Mouse (Mus musculus): Measurements from ENCODE around the gene Ddx24.

Ddx24 gene

GRCm38 (mm10) chr12:103389982-103390381 is 35.6 kb downstream of the Ddx24 start:
- DNase-seq (ENCODE audit: low spot score): no peak

DNA sequence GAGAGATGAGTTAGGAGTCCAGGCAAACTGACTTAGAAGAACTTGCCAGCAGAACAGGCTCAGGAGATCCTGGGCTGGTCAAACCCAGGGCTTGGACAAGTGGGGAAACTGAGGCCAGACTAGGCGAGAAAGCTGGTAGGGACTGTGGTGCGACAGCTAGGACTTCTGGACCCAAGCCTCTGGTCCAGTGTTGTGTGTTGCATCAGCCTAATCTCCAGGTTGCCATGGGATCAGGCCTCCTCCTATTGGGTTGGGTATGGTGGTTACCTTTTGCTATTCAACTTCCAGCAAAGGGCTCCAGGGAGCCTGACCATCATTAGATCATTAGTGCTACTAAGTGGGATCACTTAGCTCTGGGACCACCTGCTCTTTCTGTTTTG is 36.3 kb downstream of the Ddx24 start:
- DNase-seq (ENCODE audit: low spot score): no peak

GRCm38 (mm10) chr12:103388505-103389347 is 36.9 kb downstream of the Ddx24 start, which contains the start of gene Otub2:
Gene Otub2 (plus strand): TSS chr12:103388682.
- peak; percentile 96 for DNase-seq (ENCODE audit: low spot score)

GRCm38 (mm10) chr12:103380226-103380625 is 45.4 kb downstream of the Ddx24 start:
- no peak for DNase-seq (ENCODE audit: low spot score)

DNA sequence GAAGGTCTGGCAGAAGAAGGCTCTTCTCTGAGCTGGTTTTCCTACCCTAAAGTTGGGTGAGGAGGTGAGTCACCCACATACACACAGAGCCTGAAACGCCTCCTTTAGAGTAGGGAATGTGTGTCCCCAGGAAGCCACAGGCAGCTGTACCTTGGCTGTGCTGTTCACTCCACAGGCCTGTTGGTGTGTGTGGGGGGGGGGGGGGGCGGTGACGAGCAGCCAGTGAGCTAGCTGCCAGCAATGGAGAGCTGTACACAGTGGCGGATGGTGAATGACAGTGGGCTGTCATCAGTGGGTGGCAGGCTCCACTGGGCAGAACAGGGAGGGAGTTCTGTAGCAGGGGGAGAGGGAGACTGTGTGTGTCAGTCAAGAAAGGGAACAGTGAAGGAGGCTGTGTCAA is 48.9 kb downstream of the Ddx24 start:
- DNase-seq (ENCODE audit: low spot score): no peak

DNA sequence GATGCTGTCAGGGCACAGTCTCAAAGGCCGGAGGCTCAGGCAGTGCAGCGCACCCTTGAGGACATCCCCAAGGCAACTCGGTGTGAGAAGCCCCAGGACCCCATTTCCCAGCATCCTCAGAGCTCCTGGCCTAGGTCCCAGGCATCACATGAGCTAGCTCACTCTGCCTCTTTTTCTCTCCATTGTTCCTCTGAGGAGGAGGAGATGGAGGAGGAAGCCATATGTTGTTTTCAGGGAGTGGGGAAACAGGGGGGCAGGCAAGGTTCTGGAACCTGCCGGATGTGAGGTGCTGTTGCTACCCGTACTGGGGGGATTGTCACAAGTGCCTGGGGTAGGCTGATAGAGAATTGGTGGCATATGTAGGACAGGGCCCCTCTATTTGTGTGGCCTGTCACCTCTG is 49.5 kb downstream of the Ddx24 start:
- no peak for DNase-seq (ENCODE audit: low spot score)

DNA sequence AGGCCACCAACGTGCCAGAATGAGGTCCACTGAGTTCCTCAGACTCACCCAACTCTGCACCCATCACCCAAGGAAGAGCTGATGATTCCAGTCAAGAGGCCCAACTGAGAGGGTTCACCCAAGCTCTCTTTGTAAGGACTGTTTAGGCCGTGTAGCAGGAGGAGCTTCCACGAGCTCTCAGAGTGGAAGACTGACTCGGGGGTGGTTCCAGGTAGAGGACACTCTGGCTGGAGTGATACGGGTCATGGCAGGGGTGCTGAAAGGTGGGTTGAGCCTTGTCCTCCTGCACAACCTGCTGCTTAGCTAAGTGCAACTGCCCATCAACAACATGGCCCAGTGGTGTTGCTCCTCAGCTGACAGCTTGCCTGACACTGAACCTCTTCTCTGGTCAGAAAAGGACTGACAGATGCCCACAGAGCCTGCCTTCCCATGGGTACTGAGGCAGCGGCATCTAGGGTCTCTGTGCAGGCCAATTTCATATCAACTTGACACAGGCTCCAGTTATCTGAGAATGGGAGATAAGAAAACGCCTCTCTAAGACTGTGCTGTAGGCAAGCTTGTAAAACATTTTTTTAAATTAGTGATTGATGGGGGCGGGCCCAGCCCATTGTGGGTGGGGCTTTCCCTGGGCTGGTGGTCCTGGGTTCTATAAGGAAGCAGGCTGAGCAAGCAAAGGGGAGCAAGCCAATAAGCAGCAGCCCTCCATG is 51.9 kb downstream of the Ddx24 start:
- DNase-seq (ENCODE audit: low spot score): no peak

DNA sequence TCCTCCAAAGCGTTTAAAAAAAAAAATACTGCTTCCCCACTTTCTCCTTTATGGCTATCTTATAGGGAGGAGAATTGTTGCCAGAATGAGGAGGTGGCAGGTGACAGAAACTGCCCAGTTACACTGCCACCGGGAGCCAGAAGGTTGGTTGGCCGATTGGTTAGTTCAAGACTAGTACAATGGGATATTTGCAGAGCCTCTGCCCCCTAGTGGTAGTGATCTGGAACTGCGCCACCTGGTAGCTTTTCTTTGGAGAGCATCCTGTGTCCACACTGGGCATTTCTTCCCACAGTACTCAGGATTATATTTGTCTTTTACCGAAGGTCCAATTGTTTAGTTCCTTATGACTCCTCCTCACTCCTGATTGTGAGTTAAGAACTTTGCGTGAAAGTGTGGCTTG is 53.9 kb downstream of the Ddx24 start:
- DNase-seq (ENCODE audit: low spot score): no peak

DNA sequence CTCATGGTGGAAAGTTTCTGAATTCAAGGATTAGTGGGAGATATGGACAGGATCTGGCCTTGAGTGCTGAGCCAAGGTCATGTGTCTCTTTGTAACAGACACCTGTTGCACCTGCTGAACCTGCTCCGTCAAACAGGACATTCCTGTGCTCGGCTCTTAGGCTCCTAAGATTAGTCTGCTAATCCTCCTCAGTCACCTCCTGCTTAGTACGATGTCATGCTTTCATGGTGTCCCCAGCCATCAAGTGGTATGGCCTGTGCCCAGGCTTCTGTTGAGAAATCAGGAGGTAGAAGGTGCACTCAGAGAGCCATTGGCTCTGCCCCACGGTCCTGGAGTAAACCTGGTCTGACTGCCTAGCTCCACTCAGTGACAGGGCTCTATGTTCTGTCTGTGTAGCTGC is 54.8 kb downstream of the Ddx24 start:
- DNase-seq (ENCODE audit: low spot score): no peak

DNA sequence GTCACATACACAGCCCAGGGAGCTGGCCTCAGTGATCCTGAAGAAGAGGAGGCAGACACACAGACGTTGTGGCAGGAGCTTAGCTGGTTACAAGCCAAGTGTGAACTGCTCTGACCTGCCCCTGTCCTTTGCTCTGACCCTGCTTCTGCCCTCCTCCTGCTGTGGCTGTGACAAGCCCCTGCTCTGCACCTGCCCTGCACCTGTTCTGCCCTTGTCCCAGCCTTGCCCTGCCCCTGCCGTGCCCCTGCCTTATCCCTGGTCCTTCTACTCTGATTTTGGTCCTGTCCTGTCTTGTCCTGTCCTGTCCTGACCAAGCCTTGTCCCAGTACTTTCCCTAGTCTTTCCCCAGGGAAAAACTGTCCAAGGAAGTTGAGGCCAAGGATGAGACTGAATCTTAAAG is 56.9 kb downstream of the Ddx24 start:
- no peak for DNase-seq (ENCODE audit: low spot score)

DNA sequence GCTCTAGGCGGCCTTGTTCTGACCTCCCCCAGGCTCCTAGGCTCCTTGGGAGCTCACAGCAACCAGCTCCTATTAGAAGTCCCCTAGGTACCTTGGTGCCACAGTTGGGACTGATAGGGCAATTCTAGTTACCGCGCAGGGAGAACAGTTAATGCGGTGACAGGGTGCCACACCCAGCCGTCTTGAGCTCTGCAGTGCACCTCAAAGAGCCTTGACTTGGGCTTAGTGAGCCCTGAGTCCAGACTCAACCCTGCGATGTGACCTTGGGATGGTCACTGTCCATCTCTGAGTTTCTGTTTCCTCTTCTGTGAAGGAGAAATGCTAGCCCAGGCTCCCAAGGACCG is 57.3 kb downstream of the Ddx24 start:
- no peak for DNase-seq (ENCODE audit: low spot score)

DNA sequence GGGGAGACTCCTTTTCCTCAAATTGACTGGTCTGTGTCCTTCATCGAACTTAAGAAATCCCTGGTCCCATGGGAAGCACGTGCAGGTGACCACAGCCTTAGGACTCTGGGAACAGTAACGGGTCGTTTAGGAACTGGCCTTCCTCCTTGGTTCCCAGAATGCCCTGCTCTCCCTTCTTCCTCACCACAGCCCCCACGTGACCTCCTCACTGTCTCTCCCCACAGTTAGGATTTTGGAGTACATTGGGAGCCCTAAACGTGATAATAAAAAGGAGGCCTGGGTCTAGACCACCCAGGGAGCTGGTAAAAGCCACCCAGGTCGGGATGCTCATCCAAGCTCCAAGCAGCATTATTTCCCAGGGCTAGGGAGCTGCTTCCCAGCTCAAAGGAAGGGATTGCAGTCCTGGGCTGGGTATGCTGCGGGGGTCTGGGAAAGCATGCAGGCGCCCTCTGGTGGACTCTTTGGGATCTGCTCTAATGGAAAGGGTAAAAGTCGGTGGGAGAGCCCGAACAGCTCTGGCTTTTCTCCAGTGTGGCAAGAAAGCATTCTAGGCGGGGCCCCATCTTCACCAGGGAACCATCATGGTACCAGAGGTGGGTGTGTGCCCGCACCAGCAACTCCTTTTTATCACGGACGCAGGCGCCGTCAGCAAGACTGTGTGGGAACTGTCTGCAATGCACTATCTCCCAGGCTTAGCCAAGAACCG is 57.9 kb downstream of the Ddx24 start:
- peak; percentile 59 for DNase-seq (ENCODE audit: low spot score)

DNA sequence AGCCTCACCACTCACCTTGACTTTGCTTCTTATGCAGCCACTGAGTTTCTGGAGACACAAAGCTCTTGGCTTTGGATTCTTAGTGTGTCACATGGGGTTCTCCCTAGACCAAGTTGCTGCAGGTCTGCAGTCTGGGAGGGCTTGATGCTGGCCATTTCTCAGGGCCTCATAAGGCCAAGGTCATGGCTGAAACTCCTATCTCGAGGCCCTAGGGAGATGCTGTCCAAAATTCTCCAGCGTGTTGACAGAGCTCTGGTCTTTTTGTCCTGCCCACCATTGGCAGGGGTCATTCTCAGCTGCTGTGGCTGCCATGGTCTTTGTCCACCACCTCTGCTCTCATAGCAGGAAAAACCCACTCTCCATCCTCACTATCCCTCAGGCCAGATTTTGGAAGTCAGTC is 58.5 kb downstream of the Ddx24 start:
- DNase-seq (ENCODE audit: low spot score): no peak

DNA sequence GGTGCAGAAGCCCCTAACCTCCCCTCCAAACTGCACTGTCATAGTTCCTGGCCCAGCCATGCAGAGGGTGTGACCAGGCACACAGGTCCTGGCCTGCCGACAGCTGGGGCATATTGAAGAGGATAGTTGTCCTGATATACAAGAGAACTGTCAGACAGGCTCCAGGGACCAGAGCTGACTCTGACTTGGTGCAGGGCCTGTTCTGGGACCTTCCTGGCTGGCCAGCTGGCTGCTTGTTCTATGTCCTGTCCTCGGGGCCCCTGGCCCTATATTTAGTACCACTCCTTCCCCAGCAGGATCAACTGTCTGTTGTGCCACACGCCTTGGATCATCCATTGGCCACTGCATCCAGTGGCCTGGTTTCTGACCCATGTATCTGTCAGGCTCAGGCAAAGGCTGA is 63.3 kb downstream of the Ddx24 start:
- DNase-seq (ENCODE audit: low spot score): no peak

DNA sequence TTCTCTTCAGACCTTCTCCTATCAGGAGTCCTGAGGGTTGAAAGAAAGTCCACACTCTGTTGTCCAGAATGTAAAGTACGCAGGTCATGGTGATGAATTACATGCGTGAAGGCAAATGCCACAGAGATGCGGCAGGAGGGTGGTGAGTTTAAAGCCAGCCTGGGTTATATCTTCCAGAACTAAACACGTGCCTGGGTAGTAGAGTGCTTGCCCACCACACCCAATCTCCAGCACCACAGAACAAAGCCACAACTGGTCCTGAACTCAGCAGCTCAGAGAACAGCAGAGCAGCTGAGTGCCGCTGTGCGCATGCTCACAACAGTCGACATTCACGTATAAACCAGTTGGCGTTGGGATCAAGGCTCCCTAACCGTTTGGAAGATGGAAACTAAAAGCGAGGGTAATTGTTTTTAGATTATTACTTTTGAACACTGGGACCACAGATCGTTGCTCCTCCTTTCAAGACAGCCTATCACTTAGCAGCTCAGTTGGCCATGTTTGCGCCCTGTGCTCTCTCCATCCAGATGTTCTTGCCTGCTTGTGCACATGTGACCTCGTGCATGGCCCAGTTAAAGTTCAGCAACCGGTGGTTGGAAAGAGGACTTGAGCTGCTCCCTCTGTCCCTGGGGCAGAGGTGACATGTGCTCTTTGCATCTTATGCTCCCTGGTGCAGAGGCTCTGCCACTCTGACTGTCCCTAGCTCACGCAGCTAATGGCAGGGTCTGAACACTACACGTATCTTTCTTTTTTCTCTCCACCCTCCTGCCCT is 63.9 kb downstream of the Ddx24 start:
- DNase-seq (ENCODE audit: low spot score): no peak

DNA sequence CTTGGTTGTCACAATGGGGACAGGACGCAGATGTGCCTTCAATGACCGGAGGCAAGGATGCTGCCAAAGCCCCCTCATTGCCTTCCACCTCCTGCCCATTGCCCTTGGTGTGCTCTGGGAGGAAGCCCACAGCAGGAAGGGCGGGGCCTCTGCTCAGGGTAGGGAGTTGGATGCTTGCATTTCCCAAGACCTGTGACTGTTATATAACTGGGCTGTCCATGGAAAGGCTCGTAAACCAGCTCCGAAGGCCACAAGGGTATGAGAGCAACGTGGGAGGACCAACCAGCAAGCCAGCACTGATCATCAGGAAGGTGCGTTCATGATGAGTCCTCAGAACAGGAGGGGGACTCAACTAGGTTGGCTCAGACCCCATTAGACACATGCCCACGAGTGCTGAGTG is 64.8 kb downstream of the Ddx24 start:
- DNase-seq (ENCODE audit: low spot score): no peak

GRCm38 (mm10) chr12:103358951-103359801 is 66.5 kb downstream of the Ddx24 start:
- DNase-seq (ENCODE audit: low spot score): no peak

DNA sequence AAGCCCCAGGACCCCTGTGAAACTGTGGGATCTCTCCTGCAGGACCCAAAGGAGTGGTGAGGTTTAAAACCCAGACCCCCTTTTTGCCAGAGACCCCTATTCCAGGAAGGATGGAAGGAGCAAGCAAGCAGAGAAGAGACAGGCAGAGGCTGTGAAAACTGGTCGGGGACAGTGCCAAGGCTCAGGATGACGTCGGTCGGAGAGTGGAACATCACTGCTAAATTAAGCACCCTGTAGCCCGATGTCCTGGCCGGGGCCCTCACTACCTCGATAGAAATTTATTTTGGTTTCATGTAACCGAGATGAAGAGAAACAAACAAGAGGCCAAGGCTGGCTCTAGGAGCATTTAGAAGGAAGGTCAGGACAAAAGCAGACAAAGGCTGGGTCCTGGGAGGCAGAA is 67.4 kb downstream of the Ddx24 start:
- DNase-seq (ENCODE audit: low spot score): no peak
